Mouse (Mus musculus) gastrocnemius, adult 8-10 months (tissue): ENCODE data around the gene Rsbn1l. TPM values are rescaled to one million over a fixed set of nuclear protein-coding genes. Genes with fewer than 3 reads are reported as not detected.
"Not testable (repeated sequence)": the region's sequence is repeated elsewhere in the genome, so short reads cannot be mapped to it uniquely, and the experiment has no call there.

Experiments
- DNase-seq, 2 experiments: peaks; one replicate each; pipeline ENCODE4 v3.0.0; 2022; ENCODE audit warnings: low spot score in 2 of 2
- total RNA-seq, 4 experiments: library from RNA; stranded (reverse); gene quantifications; 2 replicates each; pipeline ENCODE4 v1.2.4; 2022

Rsbn1l gene
- total RNA-seq, 4 experiments from 2014 or later, result 7.6 to 9.1 (median 8.9) TPM

DNA sequence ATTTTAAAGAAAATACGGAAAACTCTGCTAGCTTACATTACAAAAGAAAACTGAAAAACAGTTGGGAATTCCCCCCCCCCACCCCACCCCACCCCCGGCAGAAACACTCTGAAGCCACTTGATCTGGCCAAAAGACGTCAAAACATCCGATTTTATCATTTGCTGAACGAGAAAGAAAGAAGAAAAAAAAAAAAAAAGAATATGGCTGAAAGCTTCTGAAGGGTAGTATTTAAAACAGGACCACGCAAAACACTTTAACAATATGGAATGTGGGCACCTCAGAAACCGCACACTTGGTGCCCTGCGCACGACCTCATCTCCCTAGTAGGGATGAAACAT is 5.7 kb downstream of the Rsbn1l start:
- DNase-seq, result peak in 1 of 2 experiments; percentile 13

DNA sequence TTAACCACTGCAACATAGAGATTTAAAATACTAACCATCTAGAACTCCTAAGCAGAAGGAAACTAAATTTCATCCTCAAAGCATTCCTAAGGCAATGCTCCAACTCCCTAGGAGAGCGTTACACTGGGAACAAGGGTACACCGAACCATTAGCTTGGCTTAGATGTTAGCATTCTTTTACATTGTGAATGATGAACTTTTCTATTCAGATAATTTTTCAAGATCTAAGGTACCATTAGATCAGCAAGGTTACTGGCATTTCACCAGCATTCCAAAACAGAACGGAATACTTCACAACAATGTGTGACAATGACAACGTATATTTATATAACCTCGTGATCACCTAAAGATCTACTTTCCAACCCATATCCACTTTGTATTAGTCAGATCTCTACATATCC is 6.1 kb downstream of the Rsbn1l start:
- DNase-seq, result no peak

DNA sequence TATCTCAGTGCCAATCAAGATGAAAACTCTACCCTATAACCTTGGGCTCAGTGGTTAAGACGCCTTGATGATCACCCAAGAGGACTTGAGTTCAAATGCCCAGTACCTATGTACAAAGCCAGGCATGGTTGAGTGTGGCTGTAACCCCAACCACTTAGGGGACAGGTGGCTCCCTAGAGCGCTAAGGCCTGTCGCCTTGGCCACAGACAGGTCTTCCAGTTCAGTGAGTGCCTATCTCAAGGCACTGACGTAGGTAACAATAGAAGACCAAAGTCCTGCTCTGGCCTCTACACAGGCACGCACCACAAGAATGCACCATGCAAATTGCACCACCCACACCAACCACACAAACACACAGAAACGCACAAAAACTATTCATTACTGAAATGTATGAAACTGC is 9.3 kb downstream of the Rsbn1l start:
- DNase-seq, result no peak

DNA sequence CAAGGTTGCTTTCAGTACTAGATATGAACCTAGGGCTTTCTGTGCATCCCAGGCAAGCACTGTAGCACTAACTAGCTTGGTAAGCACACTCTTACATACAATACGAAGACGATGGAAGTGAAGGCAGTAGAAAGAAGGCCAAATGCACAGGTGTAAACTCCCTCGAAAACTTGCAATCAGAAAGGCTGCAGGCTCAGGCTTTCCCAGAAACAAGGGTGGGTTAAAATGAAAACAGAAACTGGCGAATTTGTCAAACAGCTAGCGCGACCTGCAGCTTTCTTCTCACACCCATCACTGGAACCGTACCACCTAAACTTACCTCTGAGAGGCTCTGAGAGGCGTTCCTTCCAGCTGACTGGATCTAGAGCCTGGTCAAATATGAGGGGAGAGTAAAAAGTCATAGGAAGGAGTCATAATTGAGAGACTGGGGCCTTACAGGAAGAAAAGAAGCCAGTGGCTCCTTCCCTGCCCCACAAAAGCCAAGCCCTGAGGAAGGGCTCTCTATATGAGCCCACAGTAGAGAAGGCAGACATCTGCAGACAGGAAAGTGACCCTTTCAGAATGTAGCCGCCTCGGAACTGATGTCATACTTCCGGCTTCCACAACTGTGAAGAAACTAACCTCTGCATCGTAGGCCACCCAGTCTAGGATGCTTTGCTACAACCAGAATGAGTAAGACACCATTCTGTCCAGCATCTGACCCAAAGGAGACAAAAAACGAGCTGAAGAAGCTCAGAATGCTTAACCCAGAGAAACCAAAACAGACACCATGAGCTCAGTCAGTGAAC is 11.0 kb downstream of the Rsbn1l start:
- DNase-seq, result no peak

DNA sequence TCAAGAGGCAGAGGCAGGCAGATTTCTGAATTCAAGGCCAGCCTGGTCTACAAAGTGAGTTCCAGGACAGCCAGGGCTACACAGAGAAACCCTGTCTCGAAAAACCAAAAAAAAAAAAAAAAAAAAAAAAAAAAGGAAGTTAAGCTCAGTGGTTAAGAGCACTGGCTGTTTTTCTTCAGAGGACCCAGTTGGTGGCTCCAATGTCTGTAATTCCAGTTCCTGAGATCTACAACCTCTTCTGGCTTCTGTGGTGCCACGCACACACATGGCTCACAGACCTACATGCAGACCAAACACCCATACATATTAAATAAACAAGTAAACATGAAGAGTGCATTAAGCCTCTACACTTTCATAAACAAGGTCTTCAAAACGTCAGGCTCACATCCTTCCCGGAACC is 12.4 kb downstream of the Rsbn1l start:
- not testable (repeated sequence) for DNase-seq

DNA sequence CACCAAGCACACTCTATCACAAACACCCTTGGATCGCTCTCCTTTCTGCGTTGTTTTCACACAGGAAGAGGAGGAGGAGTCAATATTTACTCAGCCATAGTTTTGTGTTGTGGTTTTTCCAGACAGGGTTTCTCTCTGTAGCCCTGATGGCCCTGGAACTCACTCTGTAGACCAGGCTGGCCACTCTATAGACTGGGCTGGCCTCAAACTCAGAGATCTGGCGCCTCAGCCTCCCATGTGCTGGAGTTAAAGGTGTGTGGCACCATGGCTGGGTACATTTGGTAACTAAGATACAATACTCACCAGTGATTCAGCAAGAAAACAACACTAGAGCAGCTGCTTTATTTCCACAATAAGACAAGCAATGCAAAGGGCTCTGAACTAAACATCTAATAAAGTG is 13.7 kb downstream of the Rsbn1l start:
- DNase-seq, result no peak

DNA sequence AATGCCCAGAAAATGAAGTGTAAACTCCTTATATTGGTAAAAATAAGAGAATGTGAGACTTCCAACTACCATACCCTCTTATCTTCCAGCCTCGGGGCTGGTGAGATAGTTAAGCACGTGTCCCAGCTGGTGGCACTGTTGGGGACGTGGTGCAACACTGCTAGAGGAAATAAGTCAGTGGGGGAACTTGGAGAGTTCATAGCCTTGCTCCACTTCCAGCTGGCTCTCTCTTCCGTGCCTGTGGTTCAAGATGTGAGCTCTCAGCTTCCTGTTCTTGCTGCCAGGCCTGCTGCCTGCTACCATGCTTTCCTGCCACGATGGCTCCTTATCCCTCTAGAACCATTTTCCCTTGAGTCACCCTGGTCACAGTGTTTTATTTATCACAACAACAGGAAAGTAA is 15.0 kb downstream of the Rsbn1l start:
- peak in 1 of 2 experiments; percentile 24 for DNase-seq

DNA sequence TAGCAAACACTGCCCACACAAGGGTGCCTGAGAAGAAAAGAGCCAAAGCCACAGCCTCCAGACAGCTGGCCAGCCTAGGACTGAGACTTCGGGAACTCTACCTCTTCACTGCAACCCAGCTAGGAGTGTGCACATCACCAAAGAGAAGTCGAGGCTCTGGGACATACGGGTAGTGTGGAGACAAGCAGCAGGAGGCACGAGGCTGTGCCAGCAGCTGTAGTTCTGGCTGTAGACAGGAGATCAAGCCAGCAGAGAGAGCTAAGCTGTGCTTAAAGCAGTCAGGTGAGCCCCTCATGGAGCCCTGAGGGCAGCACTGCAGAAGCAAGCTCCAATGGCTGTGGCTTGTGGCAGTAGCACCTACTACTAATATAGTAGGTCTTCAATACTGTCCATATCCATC is 15.5 kb downstream of the Rsbn1l start:
- DNase-seq, result no peak

DNA sequence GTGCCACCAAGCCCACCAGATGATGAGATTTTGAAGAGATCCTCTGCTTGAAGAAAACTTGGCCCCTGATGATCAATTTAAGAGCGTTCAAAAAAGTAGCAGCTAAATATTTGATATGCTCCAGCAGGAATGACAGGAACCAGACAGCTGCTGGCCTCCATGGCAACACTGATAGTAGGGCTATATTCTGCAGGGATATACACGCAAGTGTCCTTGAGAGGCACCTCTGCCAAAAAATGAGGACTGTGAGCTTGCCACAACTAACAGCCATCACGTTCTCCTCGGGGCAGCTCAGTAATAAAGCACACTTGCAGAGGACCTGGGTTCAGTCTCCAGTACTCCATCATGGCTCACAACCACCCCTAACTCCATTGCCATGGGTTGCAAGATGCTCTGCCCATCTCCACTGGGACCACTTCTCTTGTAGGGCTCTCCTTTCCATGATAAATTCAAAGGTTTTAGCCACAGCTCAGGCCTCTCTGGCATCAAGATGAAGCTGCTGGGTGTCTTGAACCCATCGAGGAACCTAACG is 16.1 kb downstream of the Rsbn1l start:
- no peak for DNase-seq

DNA sequence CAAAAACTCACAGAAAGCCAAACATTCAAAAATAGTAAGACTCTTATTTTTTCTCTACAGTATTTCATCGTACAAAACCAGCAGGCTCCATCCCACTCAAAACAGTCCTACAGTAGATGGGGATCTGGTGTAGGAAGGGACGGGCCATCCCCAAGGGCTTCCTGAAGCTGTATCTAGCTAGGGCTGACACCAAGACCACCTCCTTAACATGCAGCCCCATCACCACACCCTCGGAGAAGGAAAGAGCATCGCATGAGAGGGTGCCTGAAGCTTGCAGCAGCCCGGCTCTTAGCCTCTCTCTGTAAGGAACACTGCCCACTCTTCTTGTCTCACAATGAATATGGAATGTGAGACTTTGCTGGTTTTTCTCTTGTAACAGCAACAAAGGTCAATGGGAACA is 17.7 kb downstream of the Rsbn1l start:
- no peak for DNase-seq

DNA sequence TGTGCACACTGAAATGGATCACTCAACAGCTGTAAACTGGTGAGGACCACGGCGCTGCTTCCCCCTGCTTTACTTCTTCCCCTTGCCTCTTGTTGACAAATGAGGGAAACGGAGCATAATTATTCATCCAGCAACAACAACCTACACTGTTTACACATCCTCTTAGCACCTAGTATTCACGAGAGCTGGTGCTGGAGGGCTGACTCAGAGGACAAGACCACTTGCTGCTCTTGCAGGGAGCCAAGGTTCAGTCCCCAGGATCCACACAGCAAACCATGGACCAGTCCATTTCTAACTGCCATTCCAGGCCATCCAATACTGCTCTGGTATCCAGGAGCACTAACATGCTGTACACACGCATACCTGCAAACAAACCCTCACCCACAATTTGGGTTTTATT is 20.3 kb downstream of the Rsbn1l start:
- DNase-seq, result no peak

DNA sequence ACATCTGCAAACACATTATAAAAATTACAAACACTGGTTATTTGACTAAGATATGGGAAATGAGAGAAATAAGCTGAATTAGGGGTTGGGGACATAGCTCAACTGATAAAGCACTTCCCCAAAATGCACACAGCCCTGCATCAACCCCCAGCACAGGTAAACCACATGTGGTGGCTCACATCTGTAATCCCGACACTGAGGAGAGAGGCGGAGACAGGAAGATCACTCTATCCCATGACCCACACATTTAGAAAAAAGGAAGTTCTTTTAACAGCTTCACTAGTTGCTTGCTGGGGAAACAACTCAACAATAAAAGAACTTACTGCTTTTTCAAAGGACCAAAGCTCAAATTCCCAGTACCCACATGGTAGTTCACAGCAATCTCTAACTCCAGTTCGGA is 23.6 kb downstream of the Rsbn1l start:
- no peak for DNase-seq

DNA sequence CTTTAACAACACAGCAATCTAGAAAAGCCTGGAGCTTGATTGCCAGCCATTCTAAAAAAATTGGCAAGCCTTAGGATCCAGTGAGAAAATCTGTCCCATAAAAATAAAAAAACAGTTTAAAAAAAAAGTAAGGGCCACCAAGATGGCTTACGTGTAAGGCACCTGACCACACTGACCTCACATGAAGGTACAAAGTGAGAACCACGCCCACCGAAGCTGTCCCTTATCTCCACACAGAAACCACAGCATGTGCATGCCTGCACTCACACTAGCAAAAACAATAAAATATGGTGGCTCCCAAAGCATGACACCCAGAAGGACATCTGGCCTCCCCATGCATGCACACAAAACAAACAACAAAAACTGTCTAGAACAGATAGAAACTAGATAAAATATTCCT is 24.9 kb downstream of the Rsbn1l start:
- DNase-seq, result no peak

DNA sequence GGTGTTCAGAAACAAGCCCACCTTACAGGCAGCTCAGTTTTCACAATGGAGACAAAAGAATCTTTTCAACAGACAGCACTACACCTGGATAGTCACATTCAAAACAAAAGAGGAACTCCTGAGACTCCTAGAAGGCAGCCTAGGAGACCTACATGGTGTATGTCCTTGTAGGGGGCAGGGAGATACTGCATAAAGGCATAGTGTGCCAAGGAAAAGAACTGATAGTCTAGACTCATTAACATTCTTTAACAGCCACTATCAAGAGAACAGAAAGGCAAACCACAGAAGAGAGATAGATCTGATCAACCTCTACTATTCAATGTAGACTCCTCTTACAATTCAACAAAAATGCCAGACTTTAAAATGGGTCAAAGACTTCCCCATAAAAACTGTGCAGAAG is 25.8 kb downstream of the Rsbn1l start:
- DNase-seq, result no peak

DNA sequence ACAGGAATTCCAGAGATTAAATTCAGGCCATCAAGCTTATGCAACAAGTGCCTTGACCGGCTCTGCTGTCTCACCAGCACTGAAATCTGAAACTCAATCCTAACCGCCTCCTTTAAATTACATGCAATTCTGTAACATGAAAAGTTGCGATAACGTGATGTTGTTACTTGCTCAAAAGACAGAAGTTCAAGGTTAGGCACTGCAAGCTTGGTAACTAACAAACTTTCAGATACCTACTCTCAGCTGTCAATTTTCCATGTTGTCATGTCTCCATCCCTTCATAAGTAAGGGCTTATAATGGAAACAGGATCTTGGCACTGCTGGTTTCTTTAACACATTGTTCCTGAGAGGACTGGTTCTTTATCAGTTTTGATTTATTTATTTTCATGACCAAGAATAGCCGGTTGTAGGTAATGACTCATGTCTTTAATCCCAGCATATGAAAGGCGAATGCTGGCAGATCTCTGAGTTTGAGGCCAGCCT is 26.5 kb downstream of the Rsbn1l start:
- no peak for DNase-seq

DNA sequence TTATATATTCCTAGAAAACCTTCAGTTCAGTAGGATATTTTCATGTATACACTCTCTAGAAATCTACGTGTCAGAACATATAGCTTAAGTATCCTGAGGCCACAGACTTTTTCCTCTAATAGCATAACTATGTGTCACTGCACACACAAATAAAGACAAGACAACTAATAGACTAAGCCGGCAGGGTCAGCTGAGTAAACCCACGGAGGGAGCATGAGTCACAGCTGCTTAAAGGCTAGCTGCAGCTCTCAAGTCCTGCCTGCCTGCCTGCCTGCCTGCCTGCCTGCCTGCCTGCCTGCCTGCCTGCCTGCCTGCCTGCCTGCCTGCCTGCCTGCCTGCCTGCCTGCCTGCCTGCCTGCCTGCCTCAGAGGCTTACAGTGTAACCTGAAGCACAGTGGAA is 30.7 kb downstream of the Rsbn1l start:
- no peak for DNase-seq

DNA sequence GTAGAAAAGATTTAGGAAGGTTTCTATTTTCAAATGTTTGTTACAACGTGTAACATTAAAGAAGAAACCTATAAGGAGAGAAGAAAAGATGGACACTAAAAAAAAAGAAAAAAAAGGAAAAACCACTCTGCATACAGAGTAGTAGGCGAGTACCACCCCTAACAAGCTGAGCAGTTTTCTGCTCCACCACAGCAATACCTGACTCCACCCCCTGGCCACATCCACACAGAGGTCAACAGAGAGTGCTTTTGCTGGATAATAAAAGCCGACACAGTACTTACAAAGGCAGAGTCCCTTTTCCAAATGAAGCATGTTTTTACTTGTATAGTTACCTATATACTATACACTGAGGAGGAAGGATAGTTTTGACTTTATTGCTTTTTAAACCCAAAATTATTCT is 31.6 kb downstream of the Rsbn1l start:
- no peak for DNase-seq

DNA sequence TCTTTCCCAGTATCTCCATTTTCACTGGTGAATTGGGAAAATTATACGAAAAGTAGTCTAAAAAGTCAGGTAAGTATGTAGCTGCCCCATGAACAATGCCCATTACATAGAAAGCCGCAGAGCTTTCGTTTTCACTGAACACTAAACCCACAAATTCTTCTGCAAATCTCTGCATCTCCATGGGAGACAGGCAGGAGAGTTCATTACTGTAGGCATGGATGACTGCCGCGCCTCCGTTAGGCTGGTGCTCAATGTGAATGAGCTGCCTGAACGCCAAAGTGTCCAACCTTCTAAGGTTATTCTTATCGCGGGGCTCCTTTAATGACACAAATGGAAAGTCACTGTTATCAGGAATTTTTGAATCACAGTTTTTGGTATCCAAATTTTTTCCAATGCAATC is 36.6 kb downstream of the Rsbn1l start:
- no peak for DNase-seq

DNA sequence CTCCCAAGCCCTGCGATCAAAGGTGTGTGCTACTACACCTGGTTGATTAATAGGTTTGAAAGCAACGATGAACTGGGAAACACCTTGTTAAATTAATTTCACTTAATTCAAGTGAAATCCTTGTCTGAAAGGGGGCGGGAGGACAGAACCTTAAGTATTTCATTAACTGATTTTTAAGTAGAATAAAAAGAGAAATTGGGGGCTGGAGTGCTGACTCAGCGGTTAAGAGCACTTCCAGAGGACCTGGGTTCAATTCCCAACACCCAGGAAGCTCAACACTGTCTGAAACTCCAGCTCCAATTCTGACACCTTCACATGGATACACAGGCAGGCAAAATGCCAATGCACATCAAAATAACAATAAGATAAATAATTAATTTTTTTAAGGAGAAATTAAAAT is 37.2 kb downstream of the Rsbn1l start:
- no peak for DNase-seq

DNA sequence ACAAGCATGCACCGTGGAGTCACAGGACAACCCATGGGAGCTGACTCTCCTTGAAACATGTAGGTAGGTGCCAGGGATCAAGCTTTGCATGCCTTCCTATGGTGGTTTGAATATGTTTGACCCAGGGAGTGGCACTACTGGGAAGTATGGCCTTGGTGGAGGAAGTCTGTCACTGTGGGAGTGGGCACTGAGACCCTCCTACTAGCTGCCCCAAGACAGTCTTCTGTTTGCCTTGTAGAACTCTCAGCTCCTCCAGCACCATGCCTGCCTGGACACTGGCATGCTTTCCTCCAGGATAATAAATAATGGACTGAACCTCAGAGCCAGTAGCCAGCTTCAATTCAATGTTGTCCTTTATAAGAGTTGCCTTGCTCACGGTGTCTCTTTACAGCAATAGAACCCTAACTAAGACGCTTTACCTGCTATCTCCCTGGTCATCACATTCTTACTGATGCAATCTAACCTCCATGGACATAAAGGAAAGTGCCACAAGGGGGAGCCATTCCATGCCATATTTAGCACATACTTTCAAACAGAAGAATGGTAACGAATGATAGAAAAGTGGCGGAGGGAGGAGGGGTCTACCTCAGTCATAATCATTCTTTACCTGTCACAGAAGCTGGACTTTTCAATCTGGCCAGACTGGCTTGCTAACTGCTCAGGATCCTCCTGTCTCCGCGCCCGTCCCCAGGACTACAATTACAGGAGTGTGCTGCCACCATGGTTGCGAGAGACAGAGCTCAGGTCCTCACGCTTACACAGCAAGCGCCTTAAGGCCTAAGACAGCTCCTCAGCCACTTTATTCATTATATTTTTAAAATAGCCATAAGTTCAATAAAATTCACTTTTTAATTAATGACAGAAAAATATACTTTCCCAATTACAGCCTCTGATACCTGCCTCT is 42.6 kb downstream of the Rsbn1l start:
- DNase-seq, result peak; percentile 39 to 50

DNA sequence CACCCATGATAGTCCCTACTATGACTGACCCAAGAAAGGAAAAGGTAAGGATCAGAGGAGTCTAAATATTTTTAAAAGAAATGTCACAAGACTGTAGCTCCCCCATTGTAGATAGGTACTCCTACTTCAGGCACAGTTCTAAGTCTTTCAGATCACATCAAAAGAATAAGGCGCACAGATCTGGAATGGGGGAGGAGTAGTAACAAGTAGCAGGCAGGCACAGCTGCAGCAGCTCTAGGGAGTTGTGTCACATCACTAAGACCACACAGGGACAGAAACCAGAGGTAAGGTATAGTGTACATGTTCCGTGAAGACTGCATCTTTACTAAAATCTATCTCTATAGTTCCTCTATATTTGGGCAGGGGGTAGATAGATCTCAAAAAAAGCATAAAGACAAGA is 44.5 kb downstream of the Rsbn1l start:
- DNase-seq, result no peak

DNA sequence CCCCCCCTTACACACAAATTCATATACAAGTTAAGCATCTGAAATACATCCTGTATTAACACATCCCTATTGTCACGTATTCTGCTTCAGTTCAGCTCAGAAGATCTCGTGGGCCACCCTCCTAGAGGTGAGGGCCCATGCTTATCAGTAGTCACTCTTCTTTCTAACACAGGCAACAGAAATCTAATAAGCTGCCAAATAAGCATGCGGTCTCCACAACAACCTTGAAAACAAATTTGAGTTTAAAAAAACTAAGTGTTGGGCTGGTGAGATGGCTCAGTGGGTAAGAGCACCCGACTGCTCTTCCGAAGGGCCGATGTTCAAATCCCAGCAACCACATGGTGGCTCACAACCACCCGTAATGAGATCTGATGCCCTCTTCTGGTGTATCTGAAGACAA is 50.0 kb downstream of the Rsbn1l start:
- DNase-seq, result no peak
